Mouse (Mus musculus) neural tube, embryonic 12.5 days (tissue): ENCODE measurements around the gene Fbln1. TPM values are rescaled to one million over a fixed set of nuclear protein-coding genes. Genes with fewer than 3 reads are reported as not detected.
A peak's percentile ranks its signal among the peaks of the same experiment; 100 is the strongest.

Source experiments
- ATAC-seq: fragments of 200-750 bp; cut with Nextera tagmentation; 2 replicates; pipeline ENCODE4 v1.8.0; 2017; ENCODE audit warnings: low read depth, mild to moderate bottlenecking, moderate TSS enrichment, moderate library complexity; ENCODE audit not compliant: low FRiP score
- H3K27ac ChIP-seq: fragments of 300-500 bp; sonication (generic); 2 replicates; pipeline ENCODE4 v1.5.1; 2016
- H3K27me3 ChIP-seq: fragments of 300-500 bp; sonication (generic); replicated peaks from 2 replicates; pipeline ENCODE4 v1.6.1; 2016; ENCODE audit warnings: mild to moderate bottlenecking
- H3K36me3 ChIP-seq: fragments of 300-500 bp; sonication (generic); 2 replicates; pipeline ENCODE4 v1.6.1; 2016; ENCODE audit warnings: mild to moderate bottlenecking
- H3K4me1 ChIP-seq: fragments of 300-500 bp; sonication (generic); 2 replicates; pipeline ENCODE4 v1.6.1; 2016
- H3K4me2 ChIP-seq: fragments of 300-500 bp; sonication (generic); replicated peaks from 2 replicates; pipeline ENCODE4 v1.6.1; 2016; ENCODE audit warnings: mild to moderate bottlenecking
- H3K4me3 ChIP-seq: fragments of 300-500 bp; sonication (generic); 2 replicates; pipeline ENCODE4 v1.5.1; 2016
- H3K9ac ChIP-seq: fragments of 300-500 bp; sonication (generic); 2 replicates; pipeline ENCODE4 v1.6.1; 2016; ENCODE audit warnings: mild to moderate bottlenecking
- H3K9me3 ChIP-seq: fragments of 300-500 bp; sonication (generic); 2 replicates; pipeline ENCODE4 v1.6.1; 2016; ENCODE audit warnings: mild to moderate bottlenecking
- WGBS: fragments of 180-500 bp; shearing (Covaris S2); methylation state at CpG from one replicate; pipeline ENCODE4 v1.1.7; 2016; 5-methylcytosine and 5-hydroxymethylcytosine counted together
- polyA plus RNA-seq: library from polyadenylated mRNA; unstranded; fragments of >200 nt; fragmentation: Nextera tagmentation; extraction: Ambion mirVana; gene quantifications from 2 replicates; pipeline ENCODE4 v1.2.1, GENCODE M21; 2016

The Fbln1 gene
- polyA plus RNA-seq, 1 experiment from 2014 or later: 102 TPM

- Histone ChIP-seq H3K36me3 (no peaks in the 10 kb centered on the region), H3K4me3 (no peak overlapping the region), H3K27me3 (no peaks in the 10 kb centered on the region), H3K9me3 (no peaks in the 10 kb centered on the region), H3K27ac (no peak overlapping the region), H3K4me2 (no peak overlapping the region), H3K9ac (no peak overlapping the region), H3K4me1 (no peaks in the 10 kb centered on the region)
- no peak for ATAC-seq
- 74% methylated on average over 7 of the region's 7 CpGs for WGBS
Observed at GRCm38 (mm10) chr15:85179528-85180180, 26.1 kb upstream of the Fbln1 start.

DNA sequence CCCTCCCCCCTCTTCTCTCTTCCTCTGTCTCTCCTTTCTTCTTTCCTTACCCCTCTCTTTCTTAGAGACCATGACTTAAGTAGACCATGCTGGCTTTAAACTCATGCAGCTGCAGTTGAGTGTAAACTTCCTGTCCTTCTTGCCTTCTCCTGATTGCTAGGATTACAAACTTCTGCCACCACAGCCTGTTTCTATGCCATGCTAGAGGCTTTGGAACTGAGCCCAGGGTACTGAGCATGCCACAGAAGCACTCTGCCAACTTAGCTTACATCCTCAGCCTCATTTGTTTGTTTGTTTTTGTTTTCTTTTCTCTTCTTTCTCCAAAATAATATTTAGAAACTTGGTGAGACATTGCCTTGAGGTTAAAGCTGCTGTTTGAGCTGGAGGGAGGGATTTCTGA, 25.4 kb upstream of the Fbln1 start:
- ATAC-seq: no peak
- H3K36me3 ChIP-seq: no peaks in the 10 kb centered on the region

GRCm38 (mm10) chr15:85182063-85182462, 23.7 kb upstream of the Fbln1 start:
- Histone ChIP-seq H3K27ac (no peak overlapping the region), H3K27me3 (no peaks in the 10 kb centered on the region), H3K4me1 (no peaks in the 10 kb centered on the region), H3K4me2 (no peak overlapping the region), H3K36me3 (no peaks in the 10 kb centered on the region), H3K9me3 (no peaks in the 10 kb centered on the region), H3K4me3 (no peak overlapping the region), H3K9ac (no peak overlapping the region)
- no peak for ATAC-seq
- 91% methylated on average over 4 of the region's 4 CpGs for WGBS

More for the DNA sequence above, 25.4 kb upstream of the Fbln1 start:
- Histone ChIP-seq H3K9ac (no peak overlapping the region), H3K9me3 (no peaks in the 10 kb centered on the region), H3K4me3 (no peak overlapping the region), H3K27me3 (no peaks in the 10 kb centered on the region), H3K4me1 (no peaks in the 10 kb centered on the region), H3K27ac (no peak overlapping the region), H3K4me2 (no peak overlapping the region)

GRCm38 (mm10) chr15:85186916-85187315, 18.8 kb upstream of the Fbln1 start:
- Histone ChIP-seq H3K9ac (no peak overlapping the region), H3K27ac (no peak overlapping the region), H3K4me2 (no peak overlapping the region), H3K4me1 (no peaks in the 10 kb centered on the region), H3K36me3 (no peaks in the 10 kb centered on the region), H3K4me3 (no peak overlapping the region), H3K9me3 (no peaks in the 10 kb centered on the region), H3K27me3 (no peaks in the 10 kb centered on the region)
- 69% methylated on average over 7 of the region's 7 CpGs for WGBS
- no peak for ATAC-seq

GRCm38 (mm10) chr15:85188167-85188778, 17.5 kb upstream of the Fbln1 start:
- 58% methylated on average over 8 of the region's 8 CpGs for WGBS
- H3K9me3 ChIP-seq: no peaks in the 10 kb centered on the region
- H3K4me2 ChIP-seq: no peak overlapping the region
- H3K27me3 ChIP-seq: no peaks in the 10 kb centered on the region
- H3K36me3 ChIP-seq: no peaks in the 10 kb centered on the region
- no peaks in the 10 kb centered on the region for H3K4me1 ChIP-seq
- H3K4me3 ChIP-seq: no peak overlapping the region
- no peak overlapping the region for H3K27ac ChIP-seq
- H3K9ac ChIP-seq: no peak overlapping the region
- ATAC-seq: no peak

GRCm38 (mm10) chr15:85200446-85201289, 5.1 kb upstream of the Fbln1 start:
- H3K27me3 ChIP-seq: peaks cover 5% of the 10 kb centered on the region; the same call in 1 of the 2 replicates
- H3K4me2 ChIP-seq: peak overlapping the region; percentile 13; the same call in 1 of the 2 replicates
- no peak overlapping the region for H3K9ac ChIP-seq
- H3K27ac ChIP-seq: no peak overlapping the region
- ATAC-seq: no peak
- H3K9me3 ChIP-seq: no peaks in the 10 kb centered on the region
- WGBS: 26% methylated on average over 14 of the region's 14 CpGs
- H3K36me3 ChIP-seq: no peaks in the 10 kb centered on the region
- peaks cover 11% of the 10 kb centered on the region for H3K4me1 ChIP-seq
- H3K4me3 ChIP-seq: no peak overlapping the region

DNA sequence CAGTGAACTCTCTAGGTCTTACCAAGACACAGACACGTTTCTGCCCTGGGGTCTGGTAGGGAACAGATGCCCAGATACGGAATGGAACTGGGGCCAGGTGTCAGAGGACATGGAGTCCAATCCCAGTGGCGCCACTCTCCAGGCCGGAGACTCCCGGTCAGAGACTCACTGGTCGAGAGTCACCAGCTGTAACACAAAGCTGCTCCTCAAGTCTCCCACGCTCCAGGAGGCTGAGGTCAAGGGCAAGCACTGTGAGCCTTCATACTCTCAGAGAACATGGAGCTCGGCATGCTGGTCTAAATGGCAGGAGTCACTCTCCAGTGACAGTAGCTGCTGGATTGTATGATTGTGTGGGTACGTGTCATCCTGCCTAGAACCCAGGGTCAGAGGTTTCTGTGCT, 3.5 kb upstream of the Fbln1 start:
- no peak for ATAC-seq

GRCm38 (mm10) chr15:85202787-85203186, 3.0 kb upstream of the Fbln1 start:
- H3K27ac ChIP-seq: no peak overlapping the region
- no peak overlapping the region for H3K9ac ChIP-seq
- ATAC-seq: no peak
- H3K9me3 ChIP-seq: no peaks in the 10 kb centered on the region
- WGBS: 55% methylated on average over 5 of the region's 5 CpGs
- H3K4me2 ChIP-seq: no peak overlapping the region
- peaks cover 5% of the 10 kb centered on the region; the same call in 1 of the 2 replicates for H3K27me3 ChIP-seq
- no peak overlapping the region for H3K4me3 ChIP-seq
- peaks cover 24% of the 10 kb centered on the region for H3K4me1 ChIP-seq
- H3K36me3 ChIP-seq: no peaks in the 10 kb centered on the region

More for the DNA sequence above, 3.5 kb upstream of the Fbln1 start:
- Histone ChIP-seq H3K9me3 (no peaks in the 10 kb centered on the region), H3K4me2 (no peak overlapping the region), H3K27ac (no peak overlapping the region), H3K36me3 (no peaks in the 10 kb centered on the region), H3K27me3 (peaks cover 5% of the 10 kb centered on the region; the same call in 1 of the 2 replicates), H3K9ac (no peak overlapping the region), H3K4me1 (peaks cover 18% of the 10 kb centered on the region), H3K4me3 (no peak overlapping the region)
- WGBS: 64% methylated on average over 9 of the region's 9 CpGs

- Histone ChIP-seq H3K27me3 (peaks cover 5% of the 10 kb centered on the region; the same call in 1 of the 2 replicates), H3K27ac (no peak overlapping the region), H3K4me3 (no peak overlapping the region), H3K9ac (no peak overlapping the region), H3K9me3 (no peaks in the 10 kb centered on the region), H3K4me2 (no peak overlapping the region), H3K36me3 (peaks cover 3% of the 10 kb centered on the region; the same call in 1 of the 2 replicates), H3K4me1 (peaks cover 33% of the 10 kb centered on the region)
- ATAC-seq: no peak
- WGBS: 41% methylated on average over 8 of the region's 8 CpGs
Observed at GRCm38 (mm10) chr15:85204383-85204782, 1.4 kb upstream of the Fbln1 start.

GRCm38 (mm10) chr15:85206703-85207075, 940 bp downstream of the Fbln1 start:
- 0 out of 2 replicates have a peak, but pooled peaks have one; percentile 9 for ATAC-seq
- WGBS: 3% methylated on average over 3 of the region's 3 CpGs

GRCm38 (mm10) chr15:85207081-85207480, 1.3 kb downstream of the Fbln1 start:
- H3K4me3 ChIP-seq: peak overlapping the region; percentile 52
- 5% methylated on average over 3 of the region's 3 CpGs for WGBS
- H3K4me2 ChIP-seq: peak overlapping the region; percentile 81
- no peak for ATAC-seq
- peak overlapping the region; percentile 69 for H3K9ac ChIP-seq
- H3K27ac ChIP-seq: no peak overlapping the region
- peaks cover 5% of the 10 kb centered on the region; the same call in 1 of the 2 replicates for H3K27me3 ChIP-seq
- H3K9me3 ChIP-seq: peaks cover 11% of the 10 kb centered on the region
- peaks cover 20% of the 10 kb centered on the region for H3K36me3 ChIP-seq
- H3K4me1 ChIP-seq: peaks cover 22% of the 10 kb centered on the region

More at GRCm38 (mm10) chr15:85206703-85207075, 940 bp downstream of the Fbln1 start:
- H3K9ac ChIP-seq: peak overlapping the region; percentile 69
- H3K9me3 ChIP-seq: peaks cover 9% of the 10 kb centered on the region
- H3K4me3 ChIP-seq: peak overlapping the region; percentile 52
- H3K27ac ChIP-seq: no peak overlapping the region
- peak overlapping the region; percentile 81 for H3K4me2 ChIP-seq
- H3K36me3 ChIP-seq: peaks cover 17% of the 10 kb centered on the region
- H3K27me3 ChIP-seq: peaks cover 5% of the 10 kb centered on the region; the same call in 1 of the 2 replicates
- peaks cover 22% of the 10 kb centered on the region for H3K4me1 ChIP-seq

DNA sequence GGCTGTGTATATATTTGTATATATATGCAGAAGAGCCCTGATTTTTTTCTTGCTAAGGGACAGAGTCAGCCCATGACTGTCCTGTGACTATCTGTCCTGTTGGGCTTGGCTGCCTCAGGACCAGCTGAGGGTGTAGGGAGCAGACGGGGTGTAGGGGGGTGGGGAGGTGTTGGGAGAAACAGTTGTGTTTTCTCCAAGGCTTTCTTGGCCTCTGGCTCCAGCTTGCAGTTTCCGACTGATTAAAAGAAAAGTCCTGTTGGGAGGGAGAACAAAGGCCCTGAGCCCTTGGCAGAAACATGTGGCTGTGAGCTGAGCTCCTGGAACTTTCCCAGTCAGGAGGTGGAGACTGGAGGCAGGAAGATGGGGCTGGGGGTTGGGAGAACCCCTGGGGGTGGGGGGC, 2.0 kb downstream of the Fbln1 start:
- Histone ChIP-seq H3K27me3 (peaks cover 5% of the 10 kb centered on the region; the same call in 1 of the 2 replicates), H3K4me3 (peak overlapping the region; percentile 52), H3K4me1 (peaks cover 22% of the 10 kb centered on the region), H3K4me2 (peak overlapping the region; percentile 81), H3K27ac (peak overlapping the region; percentile 42; the same call in 1 of the 2 replicates), H3K9ac (0 out of 2 replicates have a peak overlapping the region, but pooled peaks have one; percentile 30), H3K36me3 (peaks cover 24% of the 10 kb centered on the region), H3K9me3 (peaks cover 14% of the 10 kb centered on the region)
- WGBS: 9% methylated on average over 2 of the region's 2 CpGs
- no peak for ATAC-seq
